Mouse (Mus musculus) Patski (cell line): Measurements from ENCODE around the gene Abca1. TPM values are rescaled to one million over a fixed set of nuclear protein-coding genes. Genes with fewer than 3 reads are reported as not detected.

Experiments
- ATAC-seq: fragments of 100-300 bp; one replicate; pipeline ENCODE4 v1.8.0; 2021
- CTCF ChIA-PET: fragments of 350-600 bp; sonication (Branson Sonifier 250); formaldehyde crosslinking; loops from one replicate; lab custom pipeline; 2022; ENCODE audit warnings: inconsistent platforms; lab: Charles Lee
- POLR2A ChIA-PET: fragments of 350-600 bp; sonication (Branson Sonifier 250); formaldehyde crosslinking; loops from one replicate; lab custom pipeline; 2022; ENCODE audit warnings: antibody characterized with exemption, inconsistent platforms; lab: Charles Lee
- DNase-seq: peaks from one replicate; pipeline ENCODE4 v3.0.0-alpha.2; 2011; ENCODE audit warnings: low read depth, low spot score
- H3K27me3 ChIP-seq: fragments of 371-371 bp; one replicate; pipeline ENCODE4 v1.5.1; 2021
- CTCF ChIP-seq: fragments of 100-300 bp; IDR thresholded peaks from one replicate; pipeline ENCODE4 v1.5.1; 2021
- in situ Hi-C: fragments of 300-500 bp; cut with MboI; formaldehyde crosslinking; loops from 3 replicates; pipeline ENCODE4 v1.11.1; 2018; ENCODE audit warnings: low pct_unique_long_range_greater_than_20kb, mixed read lengths
- polyA plus RNA-seq: library from polyadenylated mRNA; unstranded; gene quantifications from one replicate; pipeline ENCODE4 v1.2.3, GENCODE M21; 2021

The Abca1 gene
- polyA plus RNA-seq, 1 experiment from 2014 or later, result 78.1 TPM

DNA sequence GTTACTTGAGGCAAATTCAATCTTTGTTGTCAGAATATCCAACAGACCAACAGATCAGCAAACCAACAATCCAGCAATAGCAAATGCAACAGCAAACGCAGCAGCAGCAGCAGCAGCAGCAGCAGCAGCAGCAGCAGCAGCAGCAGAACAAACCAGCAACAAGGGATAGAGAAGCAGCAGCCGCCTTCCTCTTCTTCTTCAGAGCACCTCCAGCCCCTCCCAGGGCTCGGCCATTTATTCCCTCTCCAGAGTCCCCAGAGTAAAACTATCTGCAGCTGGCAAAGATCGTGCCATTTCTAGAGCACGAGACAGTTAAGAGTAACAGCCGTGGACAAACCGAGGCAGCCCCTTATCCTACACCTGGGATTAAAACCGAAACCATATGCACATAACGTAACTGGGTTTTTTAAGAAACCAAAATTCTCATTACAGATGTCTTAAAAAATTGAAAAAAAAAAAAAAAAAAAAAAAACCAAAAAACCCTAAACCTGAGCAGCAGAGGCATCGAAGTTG is 19.7 kb upstream of the Abca1 start:
- in situ Hi-C loops, result no loop called here

DNA sequence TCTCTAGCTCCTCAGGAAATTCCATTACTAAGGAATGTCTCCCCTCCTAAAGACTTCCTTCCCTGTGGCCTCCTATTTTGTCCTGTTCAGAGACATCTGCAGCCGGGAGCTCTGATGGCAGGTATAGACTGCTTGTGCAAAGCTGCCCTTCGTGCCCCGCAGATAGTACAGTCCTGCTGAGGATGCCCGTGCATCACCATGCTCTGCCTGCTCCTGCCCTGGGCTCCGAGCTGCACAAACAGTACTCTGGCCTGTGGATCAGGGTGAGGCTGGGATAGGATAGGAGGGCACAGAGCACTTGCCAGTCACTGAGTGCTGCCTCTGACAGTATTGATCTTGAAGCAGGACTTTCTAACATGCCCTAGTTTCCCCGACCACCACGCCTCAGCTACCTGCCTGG is 18.8 kb upstream of the Abca1 start:
- TF ChIP-seq CTCF, result no peak
- ChIA-PET POLR2A (no interaction called here), CTCF (no interaction called here)
- no peak for DNase-seq
- H3K27me3 ChIP-seq, result no peaks in the 10 kb centered on the region
- ATAC-seq, result no peak
- in situ Hi-C loops, result no loop called here

More for the DNA sequence above, 19.7 kb upstream of the Abca1 start:
- no peak for DNase-seq
- TF ChIP-seq CTCF, result no peak
- no peak for ATAC-seq
- ChIA-PET POLR2A (no interaction called here), CTCF (no interaction called here)
- H3K27me3 ChIP-seq, result no peaks in the 10 kb centered on the region

- no peaks in the 10 kb centered on the region for H3K27me3 ChIP-seq
- no peak for TF ChIP-seq CTCF
- ChIA-PET CTCF (no interaction called here), POLR2A (no interaction called here)
- DNase-seq, result no peak
- in situ Hi-C loops, result no loop called here
- ATAC-seq, result no peak
These were observed 18.0 kb upstream of the Abca1 start for GRCm38 (mm10) chr4:53177696-53178095.

DNA sequence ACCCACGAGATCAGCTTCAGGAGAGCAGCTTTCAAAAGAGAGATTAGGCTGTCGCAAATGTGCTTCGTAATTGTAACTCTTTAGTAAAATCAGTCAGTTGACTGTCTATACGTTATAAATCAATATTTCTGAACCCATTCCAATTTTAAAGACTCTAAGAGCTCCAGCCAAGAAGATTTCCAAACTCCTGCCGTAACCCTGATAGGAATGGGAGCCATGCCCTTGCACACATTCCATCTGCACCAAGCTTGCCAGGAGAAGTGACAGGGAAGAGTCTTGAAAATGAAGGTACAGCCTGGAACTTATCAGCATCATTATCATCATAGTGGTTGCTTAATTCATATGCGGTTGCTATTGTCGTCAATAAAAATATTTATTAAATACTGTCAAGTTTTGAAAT is 15.2 kb upstream of the Abca1 start:
- TF ChIP-seq CTCF, result no peak
- DNase-seq (no peak), ATAC-seq (no peak)
- in situ Hi-C loops, result no loop called here
- ChIA-PET CTCF (interaction anchor here (1.5 kb wide), 1 partner anchor 27 kb away, joined by 3 read pairs; no protein-coding TSS in a partner anchor), POLR2A (no interaction called here)
- H3K27me3 ChIP-seq, result no peaks in the 10 kb centered on the region

DNA sequence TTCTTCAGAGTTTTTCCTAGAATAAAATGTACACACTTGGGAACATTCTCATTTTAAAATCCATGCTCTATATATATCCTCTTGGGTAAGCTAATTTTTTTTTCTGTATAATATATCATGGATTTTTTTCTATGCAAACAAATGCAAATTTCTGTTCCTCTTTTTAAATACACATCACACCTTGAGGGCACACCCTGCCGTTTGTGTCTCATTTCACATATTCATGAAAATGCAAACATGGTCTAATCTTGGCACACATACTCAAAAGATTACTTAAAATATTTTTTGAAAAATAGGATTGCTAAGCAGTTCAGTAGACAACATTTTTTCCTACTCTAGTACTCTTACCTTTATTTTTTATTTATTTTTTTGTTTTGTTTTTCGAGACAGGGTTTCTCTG is 10.7 kb upstream of the Abca1 start:
- POLR2A ChIA-PET, result interaction anchor here (0.6 kb wide), 1 partner anchor 10 kb away, joined by 3 read pairs; no protein-coding TSS in a partner anchor

DNA sequence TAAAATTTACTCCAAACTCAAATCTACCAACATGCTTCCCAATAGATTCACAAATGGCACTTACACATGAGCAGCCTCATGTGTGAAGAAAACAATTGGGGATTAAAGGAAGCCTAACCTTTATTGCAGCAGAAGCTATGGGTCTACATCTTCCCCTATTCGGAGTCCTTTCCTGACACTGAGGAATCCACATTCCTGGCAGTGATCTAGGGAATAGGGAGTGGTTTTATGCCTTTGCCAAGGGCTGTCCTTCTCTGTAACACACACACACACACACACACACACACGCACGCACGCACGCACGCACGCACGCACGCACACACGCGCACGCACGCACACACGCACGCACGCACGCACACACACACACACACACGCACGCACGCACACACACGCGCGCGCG is 5.5 kb upstream of the Abca1 start:
- TF ChIP-seq CTCF, result no peak
- DNase-seq, result no peak
- in situ Hi-C loops, result no loop called here
- CTCF ChIA-PET, result interaction anchor here (0.7 kb wide), 1 partner anchor 15 kb away, joined by 3 read pairs; no protein-coding TSS in a partner anchor
- POLR2A ChIA-PET, result no interaction called here
- H3K27me3 ChIP-seq, result no peaks in the 10 kb centered on the region
- ATAC-seq, result no peak

More for the DNA sequence above, 10.7 kb upstream of the Abca1 start:
- no peak for TF ChIP-seq CTCF
- no peaks in the 10 kb centered on the region for H3K27me3 ChIP-seq
- CTCF ChIA-PET, result no interaction called here
- in situ Hi-C loops, result no loop called here
- DNase-seq (no peak), ATAC-seq (no peak)

DNA sequence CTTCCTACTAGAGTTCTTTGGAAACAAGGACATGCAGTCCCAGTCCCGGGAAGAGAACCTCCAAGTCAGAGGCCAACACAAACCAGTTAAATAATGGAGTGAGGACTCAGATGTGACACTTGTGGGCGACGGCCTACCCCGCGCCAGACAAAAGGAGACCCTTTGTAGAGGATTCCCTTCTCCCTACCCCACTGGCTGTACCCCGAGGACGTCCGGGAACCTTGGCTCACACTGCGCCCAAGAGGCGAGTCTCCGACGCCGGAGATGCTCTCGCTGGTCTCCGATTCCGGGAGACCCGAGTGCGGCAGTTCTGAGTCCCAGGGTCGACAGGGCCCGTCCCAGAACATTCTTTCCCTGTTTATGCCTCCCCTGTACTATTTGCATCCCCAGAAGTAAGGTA is 519 bp downstream of the Abca1 start:
- no peaks in the 10 kb centered on the region for H3K27me3 ChIP-seq
- in situ Hi-C loops, result loop anchor here (5.0 kb wide), 1 partner anchor 193 kb away; no protein-coding TSS in a partner anchor
- DNase-seq (no peak), ATAC-seq (no peak)
- POLR2A ChIA-PET, result interaction anchor here (0.9 to 1.1 kb wide), 3 partner anchors 60 to 196 kb away, joined by 3 read pairs; no protein-coding TSS in a partner anchor
- CTCF ChIA-PET, result interaction anchor here (1.0 to 1.6 kb wide), 3 partner anchors 37 to 212 kb away, joined by 3 to 6 read pairs (median 3); no protein-coding TSS in a partner anchor
- TF ChIP-seq CTCF, result no peak

- no peaks in the 10 kb centered on the region for H3K27me3 ChIP-seq
- ATAC-seq (peak; percentile 71), DNase-seq (no peak)
- ChIA-PET CTCF (interaction anchor here (1.0 kb wide), 2 partner anchors 37 to 196 kb away, joined by 3 read pairs; no protein-coding TSS in a partner anchor), POLR2A (interaction anchor here (0.9 to 1.1 kb wide), 3 partner anchors 60 to 197 kb away, joined by 3 read pairs; no protein-coding TSS in a partner anchor)
- in situ Hi-C loops, result loop anchor here (5.0 kb wide), 1 partner anchor 194 kb away; no protein-coding TSS in a partner anchor
- peak; percentile 99 for TF ChIP-seq CTCF
These were observed 1.1 kb downstream of the Abca1 start for GRCm38 (mm10) chr4:53158634-53159033.

DNA sequence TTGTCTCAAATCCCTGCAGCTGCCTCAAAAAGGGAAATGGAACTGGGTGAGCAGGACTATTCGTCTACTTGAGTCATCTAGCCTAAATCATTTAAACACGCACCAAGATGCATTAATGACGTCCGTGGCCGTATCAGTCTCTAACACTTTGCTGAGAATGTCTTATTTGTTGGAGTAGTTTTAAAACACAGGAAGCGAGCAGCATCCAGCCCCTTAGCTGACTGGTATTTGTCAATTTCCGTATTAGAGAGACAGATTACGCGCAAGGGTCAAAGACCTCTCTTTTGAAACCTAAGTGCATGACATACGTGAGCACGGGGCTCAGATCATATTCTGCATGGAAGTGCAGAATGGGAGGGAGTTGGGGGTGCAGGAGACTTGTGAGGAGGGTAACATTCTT is 4.2 kb downstream of the Abca1 start:
- H3K27me3 ChIP-seq, result no peaks in the 10 kb centered on the region
- no peak for TF ChIP-seq CTCF
- no peak for ATAC-seq
- in situ Hi-C loops, result loop anchor here (5.0 kb wide), 1 partner anchor 197 kb away; no protein-coding TSS in a partner anchor
- ChIA-PET POLR2A (no interaction called here), CTCF (interaction anchor here (1.5 kb wide), 1 partner anchor 38 kb away, joined by 3 read pairs; no protein-coding TSS in a partner anchor)
- no peak for DNase-seq

DNA sequence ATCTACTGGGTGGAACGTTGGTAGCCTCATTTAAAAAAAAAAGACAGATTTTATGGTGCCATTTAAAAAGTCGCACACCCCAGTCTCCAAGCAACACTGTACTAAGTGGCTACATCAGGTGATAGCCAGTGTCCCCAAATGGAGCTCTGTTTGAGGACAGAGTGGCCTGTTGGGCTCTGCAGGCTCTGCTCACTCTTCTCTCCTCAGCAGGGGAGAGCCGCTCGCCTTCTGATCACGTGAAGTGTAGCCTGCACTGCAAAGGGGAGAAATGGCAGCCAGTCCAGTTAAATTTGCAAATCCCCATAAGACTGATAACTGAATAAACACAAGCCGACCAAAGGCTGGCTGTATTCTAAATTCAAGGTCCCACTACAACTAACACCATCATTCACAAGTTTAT is 6.0 kb downstream of the Abca1 start:
- in situ Hi-C loops, result no loop called here
- no peaks in the 10 kb centered on the region for H3K27me3 ChIP-seq
- ATAC-seq, result no peak
- no peak for DNase-seq
- ChIA-PET CTCF (no interaction called here), POLR2A (no interaction called here)
- TF ChIP-seq CTCF, result no peak

DNA sequence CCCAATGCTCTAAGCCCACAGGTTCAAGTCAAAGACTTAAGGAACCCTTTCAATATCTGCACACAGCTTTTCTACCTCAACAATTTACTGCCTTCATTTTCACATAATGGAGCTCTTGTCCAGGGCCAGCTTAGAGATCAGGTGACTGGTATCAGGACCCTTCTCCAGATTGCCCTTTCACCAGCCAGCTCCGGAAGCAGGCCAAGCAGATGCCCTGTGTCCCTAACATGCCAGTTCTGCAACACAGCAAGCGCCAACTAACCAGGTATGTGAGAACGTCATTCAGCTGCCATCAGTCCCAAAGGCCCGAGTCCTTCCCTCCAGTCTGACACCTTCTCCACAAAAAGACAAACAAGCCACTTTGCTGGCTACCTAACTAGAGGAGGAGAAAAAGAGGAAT is 6.6 kb downstream of the Abca1 start:
- in situ Hi-C loops, result no loop called here
- H3K27me3 ChIP-seq, result no peaks in the 10 kb centered on the region
- DNase-seq, result no peak
- ATAC-seq, result no peak
- ChIA-PET CTCF (no interaction called here), POLR2A (no interaction called here)
- no peak for TF ChIP-seq CTCF
